Mouse (Mus musculus) cerebellum, adult (tissue): Measurements from ENCODE around the gene Erfe.

Experiments used
- ATAC-seq: cut with Nextera tagmentation; 2 replicates; pipeline ENCODE4 v1.9.2; 2017; ENCODE audit warnings: mild to moderate bottlenecking, moderate library complexity, mixed read lengths; ENCODE audit not compliant: insufficient number of reproducible peaks, low FRiP score, low TSS enrichment

The Erfe gene

GRCm38 (mm10) chr1:91370055-91370454 lies 3.8 kb downstream of the Erfe start:
- no peak for ATAC-seq

DNA sequence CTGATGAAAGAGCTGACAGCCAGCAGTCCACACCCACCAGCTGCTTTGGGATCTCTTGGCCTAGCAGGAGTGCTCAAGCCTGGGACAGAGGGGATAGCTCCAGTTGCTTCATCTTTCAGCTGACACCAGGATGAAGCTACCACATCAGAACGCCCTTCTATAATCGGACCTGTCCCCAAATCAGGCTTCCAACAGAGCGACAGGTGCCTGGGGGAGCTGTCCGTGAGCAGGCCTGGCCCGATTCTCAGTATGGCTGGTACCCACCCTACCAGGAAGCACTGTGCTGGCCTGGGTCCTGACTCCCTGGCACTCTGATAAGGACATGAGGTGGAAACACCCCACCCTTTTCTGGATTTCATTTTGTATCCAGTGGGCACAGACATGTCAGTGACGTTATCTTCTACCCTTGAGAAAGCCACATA lies 7.2 kb downstream of the Erfe start:
- ATAC-seq = no peak

- ATAC-seq = 0 out of 2 replicates have a peak, but pooled peaks have one; percentile 61
These were observed 14.3 kb downstream of the Erfe start for GRCm38 (mm10) chr1:91380453-91381090.

DNA sequence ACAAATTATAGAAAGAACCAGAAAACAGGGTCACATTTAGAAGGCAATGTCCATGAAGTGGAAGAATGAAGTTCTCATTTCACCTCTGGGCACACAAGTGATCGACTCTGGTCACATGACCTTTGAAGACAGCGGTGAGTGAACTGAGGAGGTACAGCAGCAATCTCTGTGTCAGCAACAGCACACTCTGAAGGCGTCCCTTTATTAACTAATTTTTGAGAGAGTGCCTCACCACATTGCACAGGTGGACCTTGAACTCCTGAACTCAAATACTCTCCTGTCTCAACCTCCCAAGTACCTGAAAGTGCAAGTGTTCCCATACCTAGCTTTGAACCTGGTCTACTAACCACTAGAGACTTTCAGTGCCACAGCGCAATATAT lies 14.9 kb downstream of the Erfe start:
- no peak for ATAC-seq

DNA sequence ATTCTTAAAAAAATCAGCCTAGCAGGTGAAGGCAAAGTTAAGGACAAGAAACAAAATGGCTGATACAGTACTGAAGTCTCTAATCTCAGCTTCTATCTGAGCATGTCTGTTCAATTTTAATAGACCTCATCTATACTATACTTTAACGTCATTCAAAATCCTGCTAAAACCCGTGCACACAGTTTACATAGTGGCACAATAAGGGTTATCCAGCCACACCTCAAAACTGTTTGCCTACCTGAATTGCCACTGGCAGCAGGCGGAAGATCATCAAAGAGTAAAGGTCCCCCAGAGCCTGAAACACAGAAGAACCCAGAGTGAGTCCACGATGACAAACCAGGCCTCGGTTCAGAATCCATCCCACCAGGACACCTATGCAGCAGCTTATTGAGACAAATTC lies 24.1 kb downstream of the Erfe start:
- ATAC-seq = no peak

- ATAC-seq = no peak
These were observed 31.7 kb downstream of the Erfe start for GRCm38 (mm10) chr1:91397927-91398259.

DNA sequence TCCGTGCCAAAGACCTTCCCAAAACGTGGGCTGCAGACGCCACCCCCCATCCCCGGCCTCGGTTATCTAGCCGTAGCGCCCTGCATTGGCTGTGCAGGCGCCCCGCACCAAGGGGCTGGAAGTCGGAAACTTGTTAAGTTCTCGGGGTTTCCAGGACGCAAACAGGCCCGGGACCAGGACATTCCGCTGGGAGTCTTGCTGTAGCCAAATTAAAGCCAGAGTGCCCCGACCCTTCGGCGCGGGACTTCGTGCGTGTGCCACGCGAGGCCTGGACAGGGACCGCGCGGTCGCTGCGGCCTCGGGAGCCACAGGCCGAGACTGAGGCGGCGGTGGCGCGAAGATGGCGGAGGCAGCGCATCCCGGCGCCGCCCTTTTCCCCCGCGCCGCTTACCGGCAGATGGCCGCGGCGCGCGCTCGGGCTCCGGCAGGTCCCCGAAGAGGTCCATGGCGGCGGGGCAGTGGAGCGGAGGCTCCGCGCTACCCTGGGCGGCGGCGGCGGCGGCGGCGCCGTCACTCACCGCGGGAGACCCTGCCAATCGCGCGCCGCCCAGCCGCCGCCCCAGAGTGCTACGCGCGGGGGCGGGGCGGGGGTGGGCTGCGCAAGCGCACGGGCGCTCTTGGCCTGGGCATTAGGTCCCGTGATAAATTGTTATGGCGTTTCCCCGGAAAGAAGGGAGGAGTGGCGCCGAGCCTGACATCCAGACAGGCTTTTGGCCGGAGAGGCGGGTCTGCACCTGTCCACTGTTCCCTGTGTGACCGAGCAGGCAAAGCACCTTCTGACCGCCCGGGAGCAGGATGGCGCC lies 32.2 kb downstream of the Erfe start, which contains the start of gene Ilkap:
Ilkap (minus strand) TSS at position 556 of the 803 bp plus-strand sequence.
- ATAC-seq = peak; percentile 84

- ATAC-seq = no peak
These were observed 38.7 kb downstream of the Erfe start for GRCm38 (mm10) chr1:91404976-91405375.

DNA sequence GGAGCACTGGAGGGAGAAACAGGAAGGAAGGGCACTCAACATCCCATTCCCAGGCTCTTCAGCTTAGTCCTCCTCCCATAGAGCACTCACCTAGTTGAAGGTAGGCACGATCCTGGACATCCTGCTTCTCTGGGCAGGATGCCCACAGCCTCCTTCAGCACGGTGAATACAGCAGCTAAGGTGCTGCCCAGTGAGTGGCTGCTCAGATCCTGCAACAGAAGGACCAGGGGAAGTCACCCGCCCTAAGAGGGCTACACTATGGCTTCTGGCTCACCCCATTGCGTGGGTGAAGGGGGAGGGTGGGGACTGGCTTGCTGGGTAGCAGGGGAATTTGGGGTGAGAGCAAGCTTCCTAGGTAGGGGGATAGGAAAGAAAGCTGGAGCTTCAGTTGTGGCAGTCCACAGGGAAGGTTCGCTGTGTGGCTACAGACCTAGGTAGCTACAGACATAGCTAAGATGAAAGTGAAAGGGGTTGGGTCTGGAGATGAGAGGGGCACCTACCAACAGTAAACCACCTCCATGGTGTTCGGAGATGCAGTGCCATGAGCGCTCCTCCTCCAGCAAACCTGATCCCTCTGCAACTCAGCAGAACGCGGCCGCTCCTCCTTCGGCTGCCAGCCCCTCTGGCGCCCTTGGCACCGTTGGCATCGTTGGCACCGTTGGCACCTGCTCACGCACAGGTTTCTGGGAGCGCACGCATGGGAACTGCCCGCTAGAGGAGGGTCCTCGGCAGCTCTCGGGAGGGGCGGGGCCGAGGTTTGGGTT lies 39.4 kb downstream of the Erfe start:
- ATAC-seq = peak; percentile 74

- no peak for ATAC-seq
These were observed 41.6 kb downstream of the Erfe start for GRCm38 (mm10) chr1:91407819-91408218.

GRCm38 (mm10) chr1:91411631-91412285 lies 45.5 kb downstream of the Erfe start:
- no peak for ATAC-seq

- ATAC-seq = no peak; the same call in 1 of the 2 replicates
These were observed 46.2 kb downstream of the Erfe start for GRCm38 (mm10) chr1:91412286-91413029.

GRCm38 (mm10) chr1:91413030-91413506 lies 46.8 kb downstream of the Erfe start:
- ATAC-seq = peak; percentile 92

- no peak for ATAC-seq
These were observed 47.3 kb downstream of the Erfe start for GRCm38 (mm10) chr1:91413536-91413897.

- 0 out of 2 replicates have a peak, but pooled peaks have one; percentile 39 for ATAC-seq
These were observed 47.8 kb downstream of the Erfe start, which contains the start of gene Hes6 for GRCm38 (mm10) chr1:91413898-91414594. Hes6 (minus strand) TSS chr1:91414038.

GRCm38 (mm10) chr1:91414903-91415302 lies 48.7 kb downstream of the Erfe start:
- no peak for ATAC-seq

- ATAC-seq = no peak
These were observed 49.1 kb downstream of the Erfe start for GRCm38 (mm10) chr1:91415311-91415710.

GRCm38 (mm10) chr1:91417991-91418390 lies 51.8 kb downstream of the Erfe start:
- no peak for ATAC-seq
